Mouse (Mus musculus) neural tube, embryonic 13.5 days (tissue): ENCODE data around the gene Mettl24. TPM values are rescaled to one million over a fixed set of nuclear protein-coding genes. Genes with fewer than 3 reads are reported as not detected.

Experiments used
- ATAC-seq: fragments of 200-750 bp; cut with Nextera tagmentation; 2 replicates; pipeline ENCODE4 v1.8.0; 2017; ENCODE audit warnings: low read depth, mild to moderate bottlenecking, moderate TSS enrichment, moderate library complexity
- H3K27ac ChIP-seq: fragments of 300-500 bp; sonication (generic); replicated peaks from 2 replicates; pipeline ENCODE4 v1.5.1; 2015; ENCODE audit warnings: moderate library complexity, mild to moderate bottlenecking, inconsistent platforms
- H3K27me3 ChIP-seq: fragments of 300-500 bp; sonication (generic); 2 replicates; pipeline ENCODE4 v1.6.1; 2015; ENCODE audit warnings: mild to moderate bottlenecking, inconsistent platforms
- H3K36me3 ChIP-seq: fragments of 300-500 bp; sonication (generic); 2 replicates; pipeline ENCODE4 v1.6.1; 2015; ENCODE audit warnings: mild to moderate bottlenecking, inconsistent platforms
- H3K4me1 ChIP-seq: fragments of 300-500 bp; sonication (generic); replicated peaks from 2 replicates; pipeline ENCODE4 v1.6.1; 2015; ENCODE audit warnings: inconsistent platforms
- H3K4me2 ChIP-seq: fragments of 300-500 bp; sonication (generic); 2 replicates; pipeline ENCODE4 v1.6.1; 2015; ENCODE audit warnings: inconsistent platforms, mild to moderate bottlenecking, moderate library complexity
- H3K4me3 ChIP-seq: fragments of 300-500 bp; sonication (generic); 2 replicates; pipeline ENCODE4 v1.5.1; 2015; ENCODE audit warnings: mild to moderate bottlenecking, inconsistent platforms
- H3K9ac ChIP-seq: fragments of 300-500 bp; sonication (generic); 2 replicates; pipeline ENCODE4 v1.6.1; 2015; ENCODE audit warnings: moderate library complexity, mild to moderate bottlenecking, inconsistent platforms
- H3K9me3 ChIP-seq: fragments of 300-500 bp; sonication (generic); 2 replicates; pipeline ENCODE4 v1.6.1; 2016; ENCODE audit warnings: inconsistent platforms
- WGBS: fragments of 180-500 bp; shearing (Covaris S2); methylation state at CpG from one replicate; pipeline ENCODE4 v1.1.7; 2015; 5-methylcytosine and 5-hydroxymethylcytosine counted together
- polyA plus RNA-seq: library from polyadenylated mRNA; unstranded; fragments of >200 nt; fragmentation: Nextera tagmentation; extraction: Ambion mirVana; gene quantifications from 2 replicates; pipeline ENCODE4 v1.2.1, GENCODE M21; 2015

Gene Mettl24
- polyA plus RNA-seq, 1 experiment from 2014 or later: 0.70 TPM

- Histone ChIP-seq H3K27me3 (no peaks in the 10 kb centered on the region), H3K4me3 (no peak overlapping the region), H3K9ac (no peak overlapping the region), H3K4me2 (no peak overlapping the region), H3K4me1 (no peaks in the 10 kb centered on the region), H3K36me3 (no peaks in the 10 kb centered on the region), H3K9me3 (no peaks in the 10 kb centered on the region), H3K27ac (no peak overlapping the region)
- 74% methylated on average over 3 of the region's 3 CpGs for WGBS
- ATAC-seq: no peak
Measured at GRCm38 (mm10) chr10:40665270-40665669, 17.8 kb upstream of the Mettl24 start.

DNA sequence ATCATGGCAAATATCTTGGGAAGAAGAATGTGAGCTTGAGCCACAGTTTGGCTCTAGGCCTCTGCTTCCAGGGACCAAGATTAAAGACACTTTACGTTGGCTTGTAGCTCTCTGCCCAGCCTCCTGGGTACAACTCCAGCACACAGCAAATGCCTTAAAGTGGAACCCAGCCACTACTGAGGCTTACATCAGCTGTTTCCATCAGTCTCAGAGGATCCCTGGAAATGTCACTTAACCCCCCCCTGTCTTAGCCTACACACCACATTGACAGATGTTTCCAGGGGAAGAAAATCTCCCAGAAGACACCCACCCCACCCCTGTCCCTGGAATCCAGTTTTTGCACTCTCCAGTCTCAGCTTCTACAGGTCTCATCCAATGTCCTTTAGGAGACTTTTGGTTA is 16.1 kb upstream of the Mettl24 start:
- ATAC-seq: no peak
- no peak overlapping the region for H3K27ac ChIP-seq
- no peak overlapping the region for H3K4me2 ChIP-seq
- H3K9me3 ChIP-seq: no peaks in the 10 kb centered on the region
- no peaks in the 10 kb centered on the region for H3K36me3 ChIP-seq
- H3K9ac ChIP-seq: no peak overlapping the region
- H3K27me3 ChIP-seq: no peaks in the 10 kb centered on the region
- 91% methylated on average over 1 of the region's 1 CpGs for WGBS
- no peaks in the 10 kb centered on the region for H3K4me1 ChIP-seq
- H3K4me3 ChIP-seq: no peak overlapping the region

- no peaks in the 10 kb centered on the region for H3K27me3 ChIP-seq
- H3K9ac ChIP-seq: no peak overlapping the region
- H3K4me3 ChIP-seq: no peak overlapping the region
- H3K36me3 ChIP-seq: no peaks in the 10 kb centered on the region
- no peaks in the 10 kb centered on the region for H3K9me3 ChIP-seq
- H3K27ac ChIP-seq: no peak overlapping the region
- no peak for ATAC-seq
- H3K4me2 ChIP-seq: no peak overlapping the region
- peaks cover 9% of the 10 kb centered on the region for H3K4me1 ChIP-seq
Measured at GRCm38 (mm10) chr10:40668640-40669039, 14.4 kb upstream of the Mettl24 start.

GRCm38 (mm10) chr10:40672587-40673296 is 10.3 kb upstream of the Mettl24 start:
- Histone ChIP-seq H3K4me2 (no peak overlapping the region), H3K9ac (peak overlapping the region; percentile 34; the same call in 1 of the 2 replicates), H3K27me3 (no peaks in the 10 kb centered on the region), H3K9me3 (no peaks in the 10 kb centered on the region), H3K4me3 (no peak overlapping the region), H3K4me1 (peaks cover 21% of the 10 kb centered on the region), H3K36me3 (no peaks in the 10 kb centered on the region), H3K27ac (0 out of 2 replicates have a peak overlapping the region, but pooled peaks have one; percentile 19)
- 40% methylated on average over 8 of the region's 8 CpGs for WGBS
- ATAC-seq: peak; percentile 40; the same call in 1 of the 2 replicates

GRCm38 (mm10) chr10:40673297-40673665 is 9.8 kb upstream of the Mettl24 start:
- no peak overlapping the region for H3K4me2 ChIP-seq
- 0 out of 2 replicates have a peak overlapping the region, but pooled peaks have one; percentile 19 for H3K27ac ChIP-seq
- H3K4me3 ChIP-seq: no peak overlapping the region
- no peaks in the 10 kb centered on the region for H3K9me3 ChIP-seq
- ATAC-seq: no peak
- 55% methylated on average over 7 of the region's 7 CpGs for WGBS
- H3K4me1 ChIP-seq: peaks cover 21% of the 10 kb centered on the region
- H3K36me3 ChIP-seq: no peaks in the 10 kb centered on the region
- H3K9ac ChIP-seq: peak overlapping the region; percentile 34; the same call in 1 of the 2 replicates
- H3K27me3 ChIP-seq: no peaks in the 10 kb centered on the region

DNA sequence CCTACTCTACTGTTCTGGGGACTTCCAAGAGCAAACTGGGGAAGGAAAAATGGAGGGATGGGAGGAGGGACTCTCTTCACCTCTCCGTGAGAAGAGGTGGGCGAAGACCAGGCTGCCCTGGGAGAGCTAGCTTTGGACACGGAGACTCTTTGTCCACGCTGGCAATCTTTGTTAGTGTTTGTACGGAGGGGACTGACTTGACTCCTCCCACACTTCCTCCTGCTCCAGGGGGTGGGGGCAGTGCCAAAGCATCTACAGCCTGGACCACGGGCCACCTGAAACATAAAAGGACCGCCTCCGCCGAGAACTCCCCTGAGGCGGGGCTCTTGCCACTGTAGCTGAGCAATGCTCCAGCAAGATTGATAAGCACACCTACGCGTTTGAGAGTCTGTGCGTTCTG is 8.9 kb upstream of the Mettl24 start:
- peak; percentile 36; the same call in 1 of the 2 replicates for ATAC-seq
- no peaks in the 10 kb centered on the region for H3K36me3 ChIP-seq
- H3K9ac ChIP-seq: peak overlapping the region; percentile 54
- WGBS: 14% methylated on average over 13 of the region's 13 CpGs
- H3K4me3 ChIP-seq: peak overlapping the region; percentile 23
- H3K27me3 ChIP-seq: no peaks in the 10 kb centered on the region
- 0 out of 2 replicates have a peak overlapping the region, but pooled peaks have one; percentile 33 for H3K27ac ChIP-seq
- peaks cover 21% of the 10 kb centered on the region for H3K4me1 ChIP-seq
- H3K4me2 ChIP-seq: peak overlapping the region; percentile 52
- no peaks in the 10 kb centered on the region for H3K9me3 ChIP-seq

DNA sequence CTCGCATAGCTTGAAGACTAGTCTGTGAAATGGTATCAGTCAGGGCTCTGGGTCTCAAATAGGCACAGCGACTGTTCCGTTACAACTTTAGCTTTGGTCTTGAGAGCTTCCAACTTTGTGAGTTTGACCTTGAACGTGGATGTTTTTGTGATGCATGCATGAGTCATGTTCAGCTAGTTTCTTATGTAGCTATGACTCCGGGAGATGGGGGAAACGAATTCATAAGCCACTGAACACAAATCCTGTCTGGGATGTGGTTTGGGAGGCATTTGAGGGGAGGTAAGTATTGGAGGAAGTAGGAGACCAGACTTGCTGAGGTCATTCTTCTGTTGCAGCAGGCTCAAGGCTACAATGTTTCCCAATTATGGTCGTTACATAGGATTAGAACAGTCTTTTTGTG is 7.2 kb upstream of the Mettl24 start:
- Histone ChIP-seq H3K9ac (no peak overlapping the region), H3K9me3 (no peaks in the 10 kb centered on the region), H3K27me3 (no peaks in the 10 kb centered on the region), H3K4me3 (no peak overlapping the region), H3K4me2 (no peak overlapping the region), H3K27ac (no peak overlapping the region), H3K4me1 (peaks cover 21% of the 10 kb centered on the region), H3K36me3 (no peaks in the 10 kb centered on the region)
- ATAC-seq: no peak
- 92% methylated on average over 7 of the region's 7 CpGs for WGBS

GRCm38 (mm10) chr10:40678477-40678876 is 4.6 kb upstream of the Mettl24 start:
- ATAC-seq: no peak

GRCm38 (mm10) chr10:40682470-40682869 is 612 bp upstream of the Mettl24 start:
- H3K4me2 ChIP-seq: peak overlapping the region; percentile 98
- ATAC-seq: no peak
- H3K4me3 ChIP-seq: no peak overlapping the region; the same call in 1 of the 2 replicates
- H3K9ac ChIP-seq: no peak overlapping the region
- H3K9me3 ChIP-seq: no peaks in the 10 kb centered on the region
- 0 out of 2 replicates have a peak, but pooled peaks cover 10% of the 10 kb centered on the region for H3K27me3 ChIP-seq
- no peak overlapping the region for H3K27ac ChIP-seq
- WGBS: 32% methylated on average over 8 of the region's 8 CpGs
- no peaks in the 10 kb centered on the region for H3K36me3 ChIP-seq
- H3K4me1 ChIP-seq: peaks cover 17% of the 10 kb centered on the region

More at GRCm38 (mm10) chr10:40678477-40678876, 4.6 kb upstream of the Mettl24 start:
- H3K36me3 ChIP-seq: no peaks in the 10 kb centered on the region
- peaks cover 25% of the 10 kb centered on the region for H3K4me1 ChIP-seq
- H3K9me3 ChIP-seq: no peaks in the 10 kb centered on the region
- 86% methylated on average over 3 of the region's 3 CpGs for WGBS
- no peak overlapping the region for H3K27ac ChIP-seq
- no peak overlapping the region for H3K4me2 ChIP-seq
- H3K4me3 ChIP-seq: no peak overlapping the region
- no peak overlapping the region for H3K9ac ChIP-seq
- H3K27me3 ChIP-seq: no peaks in the 10 kb centered on the region

GRCm38 (mm10) chr10:40683868-40684253 is 779 bp downstream of the Mettl24 start:
- H3K9ac ChIP-seq: peak overlapping the region; percentile 76; the same call in 1 of the 2 replicates
- H3K27me3 ChIP-seq: 0 out of 2 replicates have a peak, but pooled peaks cover 10% of the 10 kb centered on the region
- peak overlapping the region; percentile 55 for H3K4me3 ChIP-seq
- peak; percentile 42 for ATAC-seq
- H3K4me1 ChIP-seq: peaks cover 20% of the 10 kb centered on the region
- H3K4me2 ChIP-seq: peak overlapping the region; percentile 98
- H3K27ac ChIP-seq: no peak overlapping the region
- 67% methylated on average over 9 of the region's 9 CpGs for WGBS
- no peaks in the 10 kb centered on the region for H3K9me3 ChIP-seq
- no peaks in the 10 kb centered on the region for H3K36me3 ChIP-seq

DNA sequence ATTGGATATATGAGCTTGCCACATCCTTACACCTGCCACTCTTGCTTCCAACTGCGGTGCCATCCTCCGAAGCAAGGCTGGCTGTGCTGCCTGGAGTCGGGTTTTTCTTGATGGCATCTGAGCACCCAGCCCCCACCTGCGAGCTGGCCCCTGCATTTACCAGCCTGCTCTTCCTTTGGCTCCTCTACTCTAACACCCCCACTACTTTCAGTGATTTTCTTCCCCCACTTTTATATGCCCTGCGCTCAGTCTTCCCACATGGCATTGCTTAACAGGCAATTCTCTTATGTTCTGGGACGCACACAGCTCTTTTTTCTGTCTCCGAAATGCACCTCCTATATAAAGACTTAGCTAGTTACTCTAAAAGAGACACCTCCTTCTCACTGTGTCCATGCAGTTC is 1.2 kb downstream of the Mettl24 start:
- Histone ChIP-seq H3K27me3 (0 out of 2 replicates have a peak, but pooled peaks cover 10% of the 10 kb centered on the region), H3K9ac (no peak overlapping the region), H3K27ac (no peak overlapping the region), H3K4me3 (no peak overlapping the region), H3K9me3 (no peaks in the 10 kb centered on the region), H3K36me3 (no peaks in the 10 kb centered on the region), H3K4me1 (peaks cover 22% of the 10 kb centered on the region), H3K4me2 (no peak overlapping the region)
- no peak for ATAC-seq
- 94% methylated on average over 7 of the region's 7 CpGs for WGBS

DNA sequence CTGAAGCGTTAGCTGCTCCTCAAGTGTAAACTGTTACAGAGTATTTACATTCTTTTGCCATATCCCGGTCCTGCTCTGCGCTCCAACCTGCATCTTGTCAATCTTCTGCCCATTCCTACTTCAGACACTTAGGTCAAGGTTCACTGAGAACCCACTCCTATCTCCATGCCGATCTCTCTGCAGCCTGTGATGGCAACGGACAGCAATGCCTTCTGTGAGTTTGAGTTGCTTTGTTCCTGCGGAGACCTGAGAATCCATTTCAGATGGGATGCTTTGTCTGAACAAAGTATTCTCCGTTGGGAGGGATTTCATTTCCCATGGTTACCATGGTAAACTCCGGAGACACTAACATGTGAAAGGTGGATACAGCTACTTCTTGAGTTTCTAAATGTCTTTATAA is 2.6 kb downstream of the Mettl24 start:
- Histone ChIP-seq H3K9ac (no peak overlapping the region), H3K4me2 (no peak overlapping the region), H3K4me3 (no peak overlapping the region), H3K27me3 (0 out of 2 replicates have a peak, but pooled peaks cover 10% of the 10 kb centered on the region), H3K36me3 (no peaks in the 10 kb centered on the region), H3K4me1 (peaks cover 22% of the 10 kb centered on the region), H3K9me3 (no peaks in the 10 kb centered on the region), H3K27ac (no peak overlapping the region)
- 54% methylated on average over 8 of the region's 8 CpGs for WGBS
- no peak for ATAC-seq
